Mouse (Mus musculus): ENCODE results near the gene Slc26a10.

- no peak for TF ChIP-seq CTCF (IDR thresholded peaks at IDR 0.05; ENCODE audit: extremely low read depth, insufficient read length, insufficient replicate concordance, low read depth, low read length)
- TF ChIP-seq POLR2A (IDR thresholded peaks at IDR 0.05; ENCODE audit: low read depth, low read length), result no peak
Measured at GRCm38 (mm10) chr10:127171631-127172200, 8.7 kb downstream of the Slc26a10 start.
